Mouse (Mus musculus) heart, adult 2 months (tissue): ENCODE results near the gene Gm13696.
"Not testable (repeated sequence)": the region's sequence is repeated elsewhere in the genome, so short reads cannot be mapped to it uniquely, and the experiment has no call there.

Source experiments
- EP300 ChIP-seq: fragments of 200-500 bp; IDR thresholded peaks from 2 replicates; pipeline ENCODE4 v1.6.1; 2011; ENCODE audit warnings: low read depth, low read length, control low read depth; ENCODE audit not compliant: insufficient read depth
- POLR2A ChIP-seq: fragments of 200-500 bp; IDR thresholded peaks from 2 replicates; pipeline ENCODE4 v1.6.1; 2011; ENCODE audit warnings: mild to moderate bottlenecking, low read depth, low read length, control low read depth; ENCODE audit not compliant: insufficient read depth

DNA sequence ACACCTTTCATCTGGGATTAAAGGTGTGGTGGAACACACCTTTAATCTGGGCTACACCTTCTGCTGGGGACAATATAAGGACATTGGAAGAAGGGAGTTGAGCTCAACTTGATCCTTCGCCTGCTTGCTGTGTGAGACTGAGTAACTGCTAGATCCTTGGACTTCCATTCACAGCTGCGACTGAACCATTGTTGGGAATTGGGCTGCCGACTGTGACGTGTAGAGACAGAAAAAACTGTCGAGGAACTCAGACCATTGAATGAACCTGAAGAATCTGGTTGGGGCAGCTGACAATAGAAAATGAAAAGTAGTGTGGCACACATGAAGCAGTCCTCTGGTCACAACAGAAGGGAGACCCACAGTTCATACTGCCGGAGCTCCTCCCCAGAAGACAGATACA lies 17.3 kb downstream of the Gm13696 start, which contains the start of gene Gm13691:
- not testable (repeated sequence) for TF ChIP-seq POLR2A, EP300
